ENCODE assay signal across 17 mouse cellular contexts in the genomic region with DNA sequence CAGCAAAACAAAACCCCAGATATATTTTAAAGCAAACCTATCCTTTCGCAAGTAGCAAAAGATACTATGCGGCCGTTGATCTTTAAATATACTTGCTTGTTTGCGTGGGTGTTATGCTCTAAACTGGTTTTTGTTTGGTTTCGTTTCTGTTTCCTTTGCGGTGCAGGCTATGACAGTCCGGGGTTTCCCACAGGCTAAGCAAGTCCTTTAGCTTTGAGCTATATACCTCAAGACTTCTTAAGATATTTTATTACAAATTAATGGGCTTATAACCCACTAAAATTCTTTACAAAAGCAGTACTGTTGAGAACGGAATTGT.
DNase-seq lines count a peak whose midpoint lies in the region; ATAC-seq and TF ChIP-seq lines count a peak whose summit lies in the region.
"Had no signal": no experiment of that assay in that cellular context is flagged by ENCODE, and none has a peak within 500 bp of the region (broad histone marks: within the 10 kb centered on the region; RNA-seq: fewer than 3 reads in every experiment).

No protein-coding gene starts in this region.

- H3K9ac ChIP-seq in heart, embryonic 15.5 days: no peak overlapping the region
- peak overlapping the region; percentile 37 for H3K9ac ChIP-seq in CH12.LX (ENCODE audit: insufficient read depth, low read depth)
- H3K9ac ChIP-seq: liver, embryonic 14.5 days; neural tube, embryonic 15.5 days had no signal

- no peaks in the 10 kb centered on the region for H3K9me3 ChIP-seq in heart, embryonic 15.5 days (replicated peaks)
- no peaks in the 10 kb centered on the region for H3K9me3 ChIP-seq in CH12.LX (replicated peaks; ENCODE audit: low read length)
- H3K9me3 ChIP-seq: forebrain, embryonic 10.5 days; neural tube, embryonic 15.5 days had no signal

- no peak for TF ChIP-seq RAD21 in CH12.LX (IDR thresholded peaks at IDR 0.05; ENCODE audit: low read depth, low read length)

- intact Hi-C loops in heart, postnatal 10 days (cut with DNase I): no loop called here
- intact Hi-C loops in left cerebral cortex, postnatal 10 days (cut with DNase I): no loop called here

- TF ChIP-seq EP300 in CH12.LX (IDR thresholded peaks at IDR 0.05; ENCODE audit: low read length): no peak; the same call in 1 of the 2 replicates

- 80% methylated on average over 8 of the region's 8 CpGs for WGBS in heart, embryonic 15.5 days

- dilution Hi-C loops in CH12.LX (cut with MboI; ENCODE audit: extremely low pct_ligation_motif_present, extremely low pct_unique_long_range_greater_than_20kb, low sequenced_read_pairs): no loop called here

- peaks cover 22% of the 10 kb centered on the region for H3K4me1 ChIP-seq in heart, embryonic 15.5 days (replicated peaks)
- H3K4me1 ChIP-seq in CH12.LX (ENCODE audit: control insufficient read depth in 1 of 2, insufficient read depth in 2 of 2): peaks cover 6 to 52% of the 10 kb centered on the region in 2 experiments
- H3K4me1 ChIP-seq: neural tube, embryonic 15.5 days had no signal

- no peak overlapping the region for H3K4me2 ChIP-seq in heart, embryonic 15.5 days
- peak overlapping the region; percentile 48 for H3K4me2 ChIP-seq in CH12.LX (ENCODE audit: insufficient read depth, low read depth, poor library complexity, severe bottlenecking)
- H3K4me2 ChIP-seq: neural tube, embryonic 15.5 days had no signal

- H3K36me3 ChIP-seq in heart, embryonic 15.5 days: no peaks in the 10 kb centered on the region
- H3K36me3 ChIP-seq in CH12.LX (replicated peaks in 1 of 2; ENCODE audit: control insufficient read depth in 1 of 2, insufficient read depth in 1 of 2, low read length in 1 of 2): no peaks in the 10 kb centered on the region
- H3K36me3 ChIP-seq: forebrain, embryonic 10.5 days; neural tube, embryonic 15.5 days had no signal

- ATAC-seq in heart, embryonic 15.5 days (replicated peaks; ENCODE audit: insufficient number of reproducible peaks, insufficient read depth, low FRiP score, low read depth): no peak
- ATAC-seq in granulocyte monocyte progenitor cell, adult 5-6 weeks (replicated peaks; ENCODE audit: poor library complexity, severe bottlenecking): peak; percentile 28; the same call in 1 of the 2 replicates
- ATAC-seq in neutrophil, adult 5-6 weeks (ENCODE audit: extremely low read depth, insufficient number of reproducible peaks, low FRiP score, poor library complexity, severe bottlenecking): peak; percentile 41; the same call in 1 of the 2 replicates
- ATAC-seq: Patski had no signal

- no peak for TF ChIP-seq POLR2A in CH12.LX (IDR thresholded peaks at IDR 0.05; ENCODE audit: low read depth, low read length)

- TF ChIP-seq CTCF in CH12.LX (conservative IDR thresholded peaks at IDR 0.05 in 1 of 2, IDR thresholded peaks at IDR 0.05 in 1 of 2; ENCODE audit: low read depth in 2 of 2, low read length in 2 of 2): no peak

- no peak for DNase-seq in heart, postnatal 10 days
- peak; percentile 64 for DNase-seq in CH12.LX (ENCODE audit: extremely low read depth)
- no peak for DNase-seq in urinary bladder, postnatal 10 days (ENCODE audit: low spot score)
- DNase-seq in left cerebral cortex, postnatal 10 days (ENCODE audit: extremely low spot score in 1 of 2, low spot score in 2 of 2): no peak
- no peak for DNase-seq in cerebellum, adult 9-10 months
- DNase-seq: cerebellum, adult 2 months; kidney, postnatal 10 days; left cerebral cortex, postnatal 4 days; lung, postnatal 36 days; right cerebral cortex, adult 18-20 months had no signal

- H3K27ac ChIP-seq in heart, embryonic 15.5 days: peak overlapping the region; percentile 35; the same call in 1 of the 2 replicates
- H3K27ac ChIP-seq in CH12.LX (ENCODE audit: insufficient read depth, low read depth): peak overlapping the region; percentile 53; the same call in 1 of the 2 replicates
- H3K27ac ChIP-seq: forebrain, embryonic 10.5 days; liver, embryonic 14.5 days; neural tube, embryonic 15.5 days had no signal

- no peak overlapping the region for H3K4me3 ChIP-seq in heart, embryonic 15.5 days
- peak overlapping the region; percentile 2 to 39 (median 10) for H3K4me3 ChIP-seq in CH12.LX (replicated peaks in 1 of 3; ENCODE audit: low read depth in 2 of 3, low read length in 2 of 3, poor library complexity in 1 of 3)
- H3K4me3 ChIP-seq: forebrain, embryonic 10.5 days; neural tube, embryonic 15.5 days had no signal

- H3K79me2 ChIP-seq in CH12.LX (replicated peaks; ENCODE audit: control insufficient read depth, extremely low read depth, insufficient read depth, poor library complexity, severe bottlenecking): no peaks in the 10 kb centered on the region

- in situ Hi-C loops in CH12.LX (cut with MboI; ENCODE audit: low pct_ligation_motif_present, low pct_unique_long_range_greater_than_20kb, low sequenced_read_pairs): loop anchor here (5.0 to 10.0 kb wide), 3 partner anchors 60 to 180 kb away; a partner anchor contains a TSS

- no peaks in the 10 kb centered on the region for H3K27me3 ChIP-seq in heart, embryonic 15.5 days
- no peaks in the 10 kb centered on the region for H3K27me3 ChIP-seq in CH12.LX (replicated peaks)
- H3K27me3 ChIP-seq: neural tube, embryonic 15.5 days; Patski had no signal

TF ChIP-seq in CH12.LX, 34 proteins besides CTCF, POLR2A, EP300 and RAD21:
- TF ChIP-seq MEF2A (IDR thresholded peaks at IDR 0.05; ENCODE audit: borderline replicate concordance, low read depth, low read length): peak; percentile 70
- peak; percentile 84 for TF ChIP-seq IRF4 (IDR thresholded peaks at IDR 0.05; ENCODE audit: low read depth, low read length)
- TF ChIP-seq SIN3A (IDR thresholded peaks at IDR 0.05; ENCODE audit: low read length): peak; percentile 69; the same call in 1 of the 2 replicates
- TF ChIP-seq CHD1 (IDR thresholded peaks at IDR 0.05; ENCODE audit: low read depth, low read length): no peak
- peak; percentile 40; the same call in 1 of the 2 replicates for TF ChIP-seq ETS1 (conservative IDR thresholded peaks at IDR 0.05; ENCODE audit: low read depth, low read length)
- TF ChIP-seq RCOR1 (conservative IDR thresholded peaks at IDR 0.05; ENCODE audit: low read depth, low read length): no peak
